ENCODE assay signal across 8 mouse cellular contexts in genomic region chr5:134704157-134704556, GRCm38 (mm10). TPM values are rescaled to one million over a fixed set of nuclear protein-coding genes. Genes with fewer than 3 reads are reported as not detected.
DNase-seq lines count a peak whose midpoint lies in the region; ATAC-seq lines count a peak whose summit lies in the region.

No protein-coding gene starts in this region.

- ATAC-seq in megakaryocyte-erythroid progenitor cell, adult 5-6 weeks (replicated peaks; ENCODE audit: low FRiP score, low TSS enrichment, poor library complexity, severe bottlenecking): peak; percentile 87

- peak; percentile 81 for DNase-seq in R1 (ENCODE audit: low read depth, low spot score)
- DNase-seq in cerebellum, adult 9-11 months: peak; percentile 41
- peak; percentile 67 to 76 for DNase-seq in frontal cortex, postnatal 25 days (ENCODE audit: low spot score in 2 of 2)
- DNase-seq in induced T-regulatory cell, adult 2 months (ENCODE audit: low read depth): peak; percentile 88
- DNase-seq in left cerebral cortex, adult 18-20 months (ENCODE audit: low spot score in 2 of 2): peak; percentile 72 to 84
- peak; percentile 66 for DNase-seq in right cerebral cortex, postnatal 14 days
- peak; percentile 66 for DNase-seq in urinary bladder, postnatal 25 days (ENCODE audit: low spot score)

RNA-seq across cellular contexts. Expression of gene Limk1, which starts 15.8 kb away (rescaled TPM):
- 10 to 100 TPM; 59.8 to 63.7 TPM for total RNA-seq in left cerebral cortex, adult 18-20 months (2021)
- 6.9 and 8.4 TPM in 2 replicates for total RNA-seq in megakaryocyte-erythroid progenitor cell, adult 5-6 weeks (2014; fragmentation: Nextera tagmentation)
- 3.3 and 3.8 TPM in 2 replicates for total RNA-seq in megakaryocyte-erythroid progenitor cell, adult 5-6 weeks (2017)

RNA-seq across cellular contexts. Expression of gene Eln, which starts 43.0 kb away (rescaled TPM):
- total RNA-seq in left cerebral cortex, adult 18-20 months (2021): 1 to 10 TPM; 7.3 to 7.5 TPM
- total RNA-seq in megakaryocyte-erythroid progenitor cell, adult 5-6 weeks (2014; fragmentation: Nextera tagmentation): not detected in 2 replicates
- not detected in 2 replicates for total RNA-seq in megakaryocyte-erythroid progenitor cell, adult 5-6 weeks (2017)

Comparison
In these comparisons a context has a peak if more than half of its experiments do, and no peak if none do; other contexts are left out.
1. Peak in every context shown above with its lines: DNase-seq and ATAC-seq.
2. RNA of gene Limk1, which starts 15.8 kb away (total RNA-seq): 59.8 to 63.7 TPM in left cerebral cortex, adult 18-20 months; 3.3 to 8.4 TPM in megakaryocyte-erythroid progenitor cell, adult 5-6 weeks; every median in the first group is over 4 times any median in the second.
3. RNA of gene Eln, which starts 43.0 kb away (total RNA-seq): 7.3 to 7.5 TPM in left cerebral cortex, adult 18-20 months; not detected in megakaryocyte-erythroid progenitor cell, adult 5-6 weeks; every median in the first group is over 4 times any median in the second.